Mouse (Mus musculus) stomach, embryonic 14.5 days (tissue): ENCODE measurements around the gene Clasp2. TPM values are rescaled to one million over a fixed set of nuclear protein-coding genes. Genes with fewer than 3 reads are reported as not detected.

Source experiments
- ATAC-seq: fragments of 200-750 bp; cut with Nextera tagmentation; 2 replicates; pipeline ENCODE4 v1.8.0; 2017; ENCODE audit warnings: low read depth, moderate TSS enrichment; ENCODE audit not compliant: insufficient number of reproducible peaks, insufficient read depth, low FRiP score
- H3K27ac ChIP-seq: fragments of 300-500 bp; sonication (generic); 2 replicates; pipeline ENCODE4 v1.5.1; 2014; ENCODE audit warnings: mild to moderate bottlenecking, low read length, moderate library complexity, mixed read lengths
- H3K27me3 ChIP-seq: fragments of 300-500 bp; sonication (generic); 2 replicates; pipeline ENCODE4 v1.6.1; 2014; ENCODE audit warnings: low read length, control low read depth, mixed read lengths; ENCODE audit not compliant: control insufficient read depth, insufficient read depth
- H3K36me3 ChIP-seq: fragments of 300-500 bp; sonication (generic); 2 replicates; pipeline ENCODE4 v1.6.1; 2014; ENCODE audit warnings: mild to moderate bottlenecking, control low read depth, low read length, moderate library complexity, mixed read lengths; ENCODE audit not compliant: control insufficient read depth, insufficient read depth
- H3K4me1 ChIP-seq: fragments of 300-500 bp; sonication (generic); 2 replicates; pipeline ENCODE4 v1.6.1; 2014; ENCODE audit warnings: low read length, control low read depth, mixed read lengths; ENCODE audit not compliant: control insufficient read depth, insufficient read depth
- H3K4me2 ChIP-seq: fragments of 300-500 bp; sonication (generic); replicated peaks from 2 replicates; pipeline ENCODE4 v1.6.1; 2014; ENCODE audit warnings: low read depth, low read length, control low read depth
- H3K4me3 ChIP-seq: fragments of 300-500 bp; sonication (generic); 2 replicates; pipeline ENCODE4 v1.5.1; 2014; ENCODE audit warnings: low read depth, low read length, control low read depth
- H3K9ac ChIP-seq: fragments of 300-500 bp; sonication (generic); replicated peaks from 2 replicates; pipeline ENCODE4 v1.6.1; 2014; ENCODE audit warnings: low read depth, mild to moderate bottlenecking, control low read depth, low read length, moderate library complexity, mixed read lengths
- H3K9me3 ChIP-seq: fragments of 300-500 bp; sonication (generic); 2 replicates; pipeline ENCODE4 v1.6.1; 2016; ENCODE audit warnings: low read depth, low read length, control low read depth; ENCODE audit not compliant: control insufficient read depth
- WGBS: fragments of 180-500 bp; shearing (Covaris S2); extraction: QIAGEN DNeasy Blood & Tissue Kit; methylation state at CpG from one replicate; pipeline ENCODE4 v1.1.7; 2014; 5-methylcytosine and 5-hydroxymethylcytosine counted together
- polyA plus RNA-seq: library from polyadenylated mRNA; unstranded; fragments of >200 nt; fragmentation: Nextera tagmentation; extraction: Ambion mirVana; gene quantifications from 2 replicates; pipeline ENCODE4 v1.2.1, GENCODE M21; 2014

Clasp2 gene
- polyA plus RNA-seq, 1 experiment from 2014 or later = 34.8 TPM

- H3K9me3 ChIP-seq = no peaks in the 10 kb centered on the region
- H3K27ac ChIP-seq = no peak overlapping the region
- peaks cover 17% of the 10 kb centered on the region for H3K36me3 ChIP-seq
- H3K4me3 ChIP-seq = no peak overlapping the region
- no peaks in the 10 kb centered on the region for H3K27me3 ChIP-seq
- no peaks in the 10 kb centered on the region for H3K4me1 ChIP-seq
- ATAC-seq = no peak
- no peak overlapping the region for H3K9ac ChIP-seq
- no peak overlapping the region for H3K4me2 ChIP-seq
- WGBS = 77% methylated on average over 3 of the region's 3 CpGs
Measured at GRCm38 (mm10) chr9:113855441-113855840, 114.2 kb downstream of the Clasp2 start.

- no peak overlapping the region for H3K4me2 ChIP-seq
- no peaks in the 10 kb centered on the region for H3K27me3 ChIP-seq
- no peak overlapping the region for H3K27ac ChIP-seq
- no peaks in the 10 kb centered on the region for H3K4me1 ChIP-seq
- WGBS = 83% methylated on average over 8 of the region's 8 CpGs
- no peak overlapping the region for H3K4me3 ChIP-seq
- no peaks in the 10 kb centered on the region for H3K9me3 ChIP-seq
- no peak for ATAC-seq
- peaks cover 12% of the 10 kb centered on the region for H3K36me3 ChIP-seq
- H3K9ac ChIP-seq = no peak overlapping the region
Measured at GRCm38 (mm10) chr9:113857281-113857928, 116.1 kb downstream of the Clasp2 start.

GRCm38 (mm10) chr9:113857929-113858440 lies 116.7 kb downstream of the Clasp2 start:
- Histone ChIP-seq H3K36me3 (peaks cover 6% of the 10 kb centered on the region; the same call in 1 of the 2 replicates), H3K27me3 (no peaks in the 10 kb centered on the region), H3K9ac (no peak overlapping the region), H3K27ac (no peak overlapping the region), H3K9me3 (no peaks in the 10 kb centered on the region), H3K4me2 (no peak overlapping the region), H3K4me3 (no peak overlapping the region), H3K4me1 (no peaks in the 10 kb centered on the region)
- no peak for ATAC-seq
- WGBS = 86% methylated on average over 5 of the region's 5 CpGs

GRCm38 (mm10) chr9:113859420-113859819 lies 118.1 kb downstream of the Clasp2 start:
- Histone ChIP-seq H3K9ac (no peak overlapping the region), H3K9me3 (no peaks in the 10 kb centered on the region), H3K4me3 (no peak overlapping the region), H3K27me3 (no peaks in the 10 kb centered on the region), H3K36me3 (0 out of 2 replicates have a peak, but pooled peaks cover 2% of the 10 kb centered on the region), H3K27ac (no peak overlapping the region), H3K4me2 (no peak overlapping the region), H3K4me1 (no peaks in the 10 kb centered on the region)
- ATAC-seq = no peak
- WGBS = 87% methylated on average over 5 of the region's 5 CpGs

- peaks cover 2% of the 10 kb centered on the region; the same call in 1 of the 2 replicates for H3K36me3 ChIP-seq
- no peaks in the 10 kb centered on the region for H3K9me3 ChIP-seq
- H3K4me1 ChIP-seq = no peaks in the 10 kb centered on the region
- H3K4me3 ChIP-seq = no peak overlapping the region
- H3K9ac ChIP-seq = no peak overlapping the region
- H3K27ac ChIP-seq = no peak overlapping the region
- no peak overlapping the region for H3K4me2 ChIP-seq
- H3K27me3 ChIP-seq = no peaks in the 10 kb centered on the region
- WGBS = 87% methylated on average over 5 of the region's 5 CpGs
- no peak for ATAC-seq
Measured at GRCm38 (mm10) chr9:113863370-113863999, 122.2 kb downstream of the Clasp2 start.

- Histone ChIP-seq H3K9me3 (no peaks in the 10 kb centered on the region), H3K27ac (no peak overlapping the region), H3K27me3 (no peaks in the 10 kb centered on the region), H3K36me3 (peaks cover 23% of the 10 kb centered on the region), H3K4me2 (no peak overlapping the region), H3K4me3 (no peak overlapping the region), H3K4me1 (no peaks in the 10 kb centered on the region), H3K9ac (no peak overlapping the region)
- 85% methylated on average over 5 of the region's 5 CpGs for WGBS
- ATAC-seq = no peak
Measured at GRCm38 (mm10) chr9:113867951-113868350, 126.7 kb downstream of the Clasp2 start.

- 94% methylated on average over 3 of the region's 3 CpGs for WGBS
- H3K4me3 ChIP-seq = no peak overlapping the region
- no peaks in the 10 kb centered on the region for H3K27me3 ChIP-seq
- no peaks in the 10 kb centered on the region for H3K9me3 ChIP-seq
- H3K27ac ChIP-seq = no peak overlapping the region
- ATAC-seq = no peak
- no peak overlapping the region for H3K9ac ChIP-seq
- no peak overlapping the region for H3K4me2 ChIP-seq
- H3K4me1 ChIP-seq = no peaks in the 10 kb centered on the region
- H3K36me3 ChIP-seq = peaks cover 14% of the 10 kb centered on the region; the same call in 1 of the 2 replicates
Measured at GRCm38 (mm10) chr9:113894903-113895302, 153.6 kb downstream of the Clasp2 start.

- Histone ChIP-seq H3K4me2 (no peak overlapping the region), H3K27ac (no peak overlapping the region), H3K4me1 (no peaks in the 10 kb centered on the region), H3K27me3 (no peaks in the 10 kb centered on the region), H3K9ac (no peak overlapping the region), H3K4me3 (no peak overlapping the region), H3K36me3 (peaks cover 23% of the 10 kb centered on the region), H3K9me3 (no peaks in the 10 kb centered on the region)
- ATAC-seq = peak; percentile 49; the same call in 1 of the 2 replicates
- 54% methylated on average over 4 of the region's 4 CpGs for WGBS
Measured at GRCm38 (mm10) chr9:113903136-113903535, 161.9 kb downstream of the Clasp2 start.
